Mouse (Mus musculus) regulatory T cell (primary cell): ENCODE data around the gene Arg1.

ENCODE experiments used
- in situ Hi-C: fragments of 300-600 bp; cut with MboI, MseI; formaldehyde crosslinking; loops from one replicate; pipeline ENCODE4 v1.15.1; 2025; ENCODE audit warnings: high pct_unique_total_duplicates

The Arg1 gene

DNA sequence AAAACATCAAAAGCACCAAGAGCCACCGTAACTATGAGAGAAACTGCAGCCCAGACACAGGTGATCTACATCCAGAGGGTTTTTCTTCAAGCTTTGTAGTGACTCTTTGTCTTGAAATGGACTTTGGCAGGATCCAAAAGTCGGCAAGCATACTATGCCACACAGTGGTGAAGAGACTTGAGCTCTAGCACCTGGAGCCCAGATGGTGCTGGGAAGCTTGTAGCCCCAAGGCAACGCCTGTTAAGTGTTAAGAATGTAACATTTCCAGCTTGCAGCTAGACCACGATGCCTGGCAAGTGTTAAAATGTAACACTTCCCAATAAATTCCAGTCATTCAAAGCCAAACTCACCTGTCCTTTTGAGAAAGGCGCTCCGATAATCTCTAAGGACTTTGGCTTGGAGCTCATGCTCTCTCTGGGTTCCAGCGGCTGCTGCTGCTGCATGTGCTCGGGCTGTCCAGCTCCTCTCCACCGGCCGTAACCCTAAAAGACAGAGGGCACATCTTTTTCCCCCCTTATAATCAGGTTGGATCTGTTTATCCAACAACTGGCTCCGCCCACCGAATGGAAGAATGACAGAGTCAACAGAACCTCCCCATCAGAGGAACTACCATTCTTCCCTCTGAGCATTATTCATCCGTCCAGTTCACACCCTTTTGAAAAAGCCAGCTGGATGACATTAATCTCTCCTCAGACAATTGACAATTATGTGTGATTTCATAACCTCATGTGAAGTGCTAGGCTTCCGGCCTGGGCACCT lies at the start of gene Arg1:
Gene Arg1 (minus strand): TSS at position 523 of the 759 bp plus-strand sequence.
- in situ Hi-C loops = no loop called here

DNA sequence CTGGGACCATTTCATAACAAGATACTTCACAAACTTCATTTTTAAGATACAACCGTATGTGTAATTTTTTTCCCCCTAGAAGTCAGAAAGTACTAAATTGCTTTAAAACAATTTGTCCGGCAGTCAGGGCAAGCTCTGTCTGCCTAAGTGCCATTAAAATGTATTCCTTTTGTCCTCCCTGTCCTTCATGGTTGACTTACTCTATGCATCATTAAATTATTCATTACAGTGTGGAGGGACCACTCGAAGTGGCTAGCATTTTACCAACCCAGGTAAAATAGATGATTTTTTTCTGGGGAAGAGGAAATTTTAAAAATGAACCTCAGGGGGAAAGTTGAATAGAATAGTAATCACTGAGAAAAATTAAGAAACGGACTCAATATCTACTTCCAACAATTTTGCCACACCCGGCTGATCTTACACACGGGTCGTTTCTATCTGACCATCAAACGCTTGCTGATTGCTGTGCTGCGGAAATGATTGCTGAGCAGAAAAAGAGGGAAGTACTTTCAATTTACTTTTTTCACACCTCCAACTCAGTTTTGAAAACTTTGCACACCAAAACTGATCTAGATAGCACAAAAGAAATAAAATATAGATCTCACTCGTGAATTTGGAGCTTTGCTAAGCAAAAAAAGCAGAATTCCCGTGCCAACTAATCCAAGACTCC lies 46.7 kb upstream of the Arg1 start:
- in situ Hi-C loops = no loop called here

DNA sequence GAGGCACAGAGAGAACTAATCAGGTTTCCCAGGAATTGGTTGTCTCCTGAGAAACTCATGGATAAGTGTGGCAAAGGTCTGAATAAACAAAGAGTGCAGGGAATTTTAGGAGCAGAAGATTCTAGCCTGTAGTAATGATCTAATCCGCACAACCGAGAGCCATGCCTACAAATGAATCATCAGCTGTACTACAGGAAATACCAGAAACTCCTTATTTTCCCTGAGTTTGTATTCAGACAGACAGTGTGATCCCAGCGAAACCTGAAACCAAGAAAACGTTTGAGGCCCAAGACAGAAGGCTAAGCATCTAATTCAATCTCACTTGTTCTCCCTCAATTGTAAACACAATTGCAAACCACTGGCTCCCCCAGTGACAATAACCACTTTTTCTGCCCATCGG lies 46.1 kb upstream of the Arg1 start:
- in situ Hi-C loops = no loop called here

DNA sequence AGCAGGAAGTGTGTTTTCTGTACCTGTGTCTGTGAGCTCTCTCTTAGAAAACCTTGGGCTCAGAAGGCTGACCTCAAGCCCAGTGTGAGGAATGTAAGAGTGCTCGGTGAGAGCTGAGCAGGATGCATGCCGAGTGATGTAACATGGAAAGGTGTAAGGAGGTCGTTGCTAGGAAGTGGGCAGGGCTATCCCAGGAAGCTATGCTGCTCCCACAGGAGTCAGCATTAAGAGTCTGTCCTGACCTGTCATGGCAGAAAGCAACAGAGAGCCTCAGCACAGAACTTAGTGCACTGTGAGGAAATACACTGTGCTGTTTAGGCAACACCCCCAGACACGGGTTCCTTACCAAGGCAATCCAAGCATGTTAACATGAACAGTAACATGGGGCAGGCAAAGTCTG lies 45.6 kb upstream of the Arg1 start:
- in situ Hi-C loops = no loop called here

DNA sequence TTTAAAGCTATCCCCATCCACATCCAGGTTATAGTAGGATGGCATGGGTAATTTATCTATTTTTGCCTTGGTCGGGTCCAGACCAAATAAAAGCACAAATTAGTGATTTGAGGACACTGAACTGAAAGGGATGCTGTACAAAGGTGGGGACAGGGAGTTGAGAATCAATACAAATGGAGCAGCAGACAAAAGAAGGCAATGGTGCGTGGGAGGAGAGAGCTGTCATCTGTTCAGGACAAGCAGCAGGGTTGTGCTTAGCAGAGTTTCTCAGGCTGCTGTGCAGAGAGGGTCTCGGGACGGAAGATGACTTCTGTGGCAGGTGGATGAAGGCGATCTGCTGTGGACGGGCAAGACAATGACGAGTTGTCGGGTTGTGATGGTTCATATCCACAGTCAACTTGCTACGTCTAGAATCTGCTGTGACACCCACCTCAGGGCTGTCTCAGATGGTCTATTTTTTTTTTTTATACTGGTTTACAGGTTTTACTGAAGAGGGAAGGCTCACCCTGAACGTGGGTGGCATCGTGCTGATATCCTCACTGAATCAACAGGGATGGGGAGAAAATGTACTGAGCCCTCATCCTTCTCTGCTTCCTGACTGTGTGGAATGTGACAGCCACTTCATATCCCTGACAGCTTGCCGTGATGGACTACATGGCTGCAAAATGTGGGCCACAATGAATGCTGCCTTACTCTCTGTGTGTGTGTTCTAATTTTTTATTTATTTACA lies 38.7 kb upstream of the Arg1 start:
- in situ Hi-C loops = loop anchor here (5.0 kb wide), 1 partner anchor 251 kb away; no protein-coding TSS in a partner anchor

DNA sequence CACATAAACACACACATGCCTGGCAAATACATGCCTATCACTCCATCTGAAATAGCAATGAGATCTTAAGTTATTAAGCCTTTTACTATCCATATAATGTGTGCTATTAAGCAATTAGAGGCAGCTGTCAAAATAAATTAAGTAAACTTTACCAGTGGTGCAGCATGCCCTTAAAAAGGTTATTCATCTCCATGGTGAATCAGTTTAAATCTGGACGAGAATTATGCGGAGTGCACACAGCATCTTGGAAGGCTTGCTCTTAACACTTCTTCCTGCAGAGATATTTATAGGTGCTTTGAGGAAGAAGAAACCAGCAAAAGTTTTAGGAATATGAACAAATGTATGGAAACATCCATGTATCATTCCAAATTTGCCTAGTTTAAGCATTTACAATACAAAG lies 34.6 kb upstream of the Arg1 start:
- in situ Hi-C loops = no loop called here

DNA sequence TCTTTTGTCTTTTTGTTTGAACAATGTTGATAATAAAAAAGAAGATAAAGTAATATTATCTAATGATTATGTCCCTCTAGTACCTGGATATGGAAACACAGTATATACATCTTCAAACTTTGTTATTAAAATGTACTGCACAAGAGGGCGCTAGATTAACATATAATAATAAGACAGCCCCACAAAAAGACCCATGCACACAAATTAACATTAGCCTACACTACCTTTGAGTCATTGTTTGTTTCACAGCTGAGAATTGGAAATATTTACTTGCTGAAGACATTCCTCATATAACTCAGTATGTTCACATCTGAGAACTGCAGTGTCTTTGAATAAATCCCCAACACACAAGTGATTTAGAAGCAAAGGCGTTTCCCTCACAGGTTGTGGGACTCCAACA lies 33.8 kb upstream of the Arg1 start:
- in situ Hi-C loops = no loop called here

DNA sequence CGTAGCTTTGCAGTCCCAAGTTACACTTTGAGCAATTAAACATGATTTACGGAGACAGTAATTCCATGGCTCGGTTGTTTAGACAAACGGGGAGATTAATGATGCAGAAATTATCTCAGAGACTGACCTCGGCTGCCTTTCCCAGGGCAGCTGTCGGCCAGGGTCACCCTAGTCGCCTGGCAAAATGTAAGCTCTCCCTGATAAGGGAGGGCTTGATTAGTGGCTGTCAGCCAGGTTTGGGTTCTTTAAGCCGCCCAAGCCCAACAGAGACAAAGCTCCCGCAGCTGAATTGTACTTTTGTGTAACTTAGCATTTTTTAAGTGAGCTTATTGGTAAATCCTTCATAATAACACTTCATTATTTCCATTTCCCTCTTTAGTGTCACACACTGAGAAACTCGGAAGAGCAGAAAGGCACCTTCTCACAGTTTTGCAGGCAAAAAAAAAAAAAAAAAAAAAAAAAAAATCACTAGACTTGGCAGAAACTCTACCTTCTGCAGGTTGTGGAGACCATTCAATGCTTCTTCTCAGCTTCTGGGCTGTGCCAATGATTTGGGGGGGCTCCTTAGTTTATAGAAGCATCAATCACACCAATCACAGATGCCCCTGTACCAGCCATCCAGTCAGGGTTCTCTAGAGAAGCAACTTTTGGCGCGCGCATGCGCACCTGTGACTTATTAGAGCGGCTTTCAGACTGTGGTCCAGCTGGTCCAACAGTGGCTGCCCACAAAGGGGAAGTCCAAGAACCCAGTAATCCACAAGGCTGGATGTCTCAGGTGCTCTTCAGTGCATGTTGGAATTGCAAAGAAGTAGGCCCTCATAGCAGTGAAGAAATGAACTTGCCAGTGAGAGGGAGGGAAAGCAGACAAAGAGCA lies 32.0 kb upstream of the Arg1 start:
- in situ Hi-C loops = no loop called here

DNA sequence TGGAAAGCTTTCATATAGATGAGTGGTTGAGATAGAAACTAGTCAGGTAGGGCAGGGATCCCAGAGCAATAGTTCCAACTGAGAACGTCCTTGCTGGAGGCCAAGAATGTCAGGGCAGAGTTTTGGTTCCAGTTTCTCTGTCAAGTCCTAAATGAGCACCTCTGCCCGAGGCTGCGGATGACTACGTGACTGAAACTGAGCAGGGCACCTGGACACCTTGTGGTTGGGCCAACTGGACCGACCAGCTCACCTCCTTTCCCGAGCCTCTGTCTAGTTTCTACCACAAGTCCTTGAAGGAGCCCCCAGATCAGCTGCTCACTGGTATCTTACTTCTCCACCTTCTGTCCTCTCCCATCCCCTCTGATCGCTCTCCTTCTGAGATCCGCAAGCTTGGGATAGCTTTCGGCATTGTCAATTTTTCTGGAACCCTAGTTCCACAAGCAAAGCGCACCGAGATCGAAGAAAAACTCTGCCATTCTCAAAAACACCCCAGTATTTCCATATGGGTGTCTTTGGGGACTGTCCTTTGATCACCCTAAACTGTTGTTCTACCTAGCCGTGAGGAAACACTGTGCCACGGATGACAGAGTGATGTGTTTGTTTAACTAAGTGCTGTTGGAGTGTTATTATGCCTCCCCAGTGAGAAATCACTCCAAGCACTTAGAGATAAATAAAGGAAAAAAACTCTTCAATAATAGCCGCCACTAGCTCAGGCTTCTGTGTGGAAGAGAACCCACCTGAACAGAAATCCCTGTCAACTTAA lies 31.2 kb upstream of the Arg1 start:
- in situ Hi-C loops = no loop called here

DNA sequence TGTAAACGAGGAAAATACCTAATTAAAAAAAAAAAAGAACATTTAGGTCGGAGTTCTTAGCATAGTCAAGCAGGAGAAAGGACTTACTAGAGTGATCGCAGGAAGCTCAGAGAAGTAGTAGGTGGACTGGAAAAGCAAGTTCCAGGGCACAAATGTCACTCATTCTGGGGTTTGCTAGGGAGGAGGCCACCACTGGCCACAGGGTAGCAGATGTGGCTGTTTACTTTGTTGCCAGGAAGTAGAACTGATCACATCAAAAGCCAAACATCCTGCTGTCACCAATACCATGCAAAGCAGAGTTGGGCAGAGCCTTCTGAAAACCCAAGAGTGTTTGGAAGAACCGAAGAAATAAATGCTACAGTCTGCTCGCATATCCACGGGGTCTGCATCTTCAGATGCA lies 26.6 kb upstream of the Arg1 start:
- in situ Hi-C loops = no loop called here

DNA sequence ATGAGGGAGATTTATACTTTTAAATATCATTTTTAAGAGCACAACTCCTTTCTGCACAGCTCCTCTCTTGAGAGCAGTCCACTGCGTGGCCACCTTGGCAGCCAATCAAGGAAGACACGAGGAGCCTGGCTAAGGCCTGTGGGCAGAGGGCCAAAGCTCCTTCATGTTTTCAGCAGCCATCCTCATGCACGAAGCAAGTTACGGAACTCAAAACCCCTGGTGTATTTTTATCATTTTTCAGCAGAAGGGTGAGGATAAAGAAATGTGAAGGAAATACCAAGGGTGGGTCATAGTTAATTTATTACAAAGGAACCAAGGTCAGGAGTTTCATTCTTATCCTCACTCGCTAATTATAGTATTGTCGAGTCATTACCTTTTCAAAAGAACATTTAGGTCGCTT lies 25.3 kb upstream of the Arg1 start:
- in situ Hi-C loops = no loop called here

DNA sequence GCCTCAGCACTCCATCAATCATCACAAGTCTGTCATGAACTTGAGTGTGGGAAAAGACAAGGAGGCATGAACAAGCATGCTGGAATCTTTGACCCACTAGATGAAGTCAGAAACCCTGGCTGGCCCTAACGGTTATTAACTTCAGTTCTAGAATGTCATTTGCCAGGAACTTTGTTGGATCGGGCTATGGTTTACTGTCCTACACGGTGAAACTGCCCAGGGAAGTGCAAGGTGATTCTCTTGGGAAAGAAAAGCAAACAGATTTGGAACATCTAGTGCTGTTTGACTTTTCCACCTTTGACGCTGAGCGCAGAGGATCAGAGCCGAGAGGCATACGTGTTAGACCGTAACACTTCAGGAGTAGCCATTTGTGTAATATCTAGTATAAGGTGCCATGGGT lies 24.3 kb upstream of the Arg1 start:
- in situ Hi-C loops = no loop called here

DNA sequence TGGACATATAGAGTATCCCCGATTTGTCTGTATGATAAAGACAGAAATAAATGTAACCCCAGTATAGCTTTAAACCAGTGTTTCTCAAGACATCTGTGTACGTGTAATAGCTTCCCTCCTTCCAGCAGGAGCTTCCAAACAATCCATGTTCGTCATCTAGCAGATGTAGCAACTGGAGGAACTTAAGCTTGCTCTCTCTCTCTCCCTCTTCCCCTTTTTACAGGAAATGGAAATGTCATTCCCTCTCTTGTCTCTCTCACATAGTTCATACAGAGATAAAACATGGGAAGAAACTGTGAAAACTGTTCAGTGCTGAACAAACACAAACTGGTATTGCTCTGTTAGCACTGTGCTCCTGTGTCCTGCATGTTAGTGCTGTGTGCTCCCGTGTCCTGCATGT lies 22.9 kb upstream of the Arg1 start:
- in situ Hi-C loops = no loop called here

DNA sequence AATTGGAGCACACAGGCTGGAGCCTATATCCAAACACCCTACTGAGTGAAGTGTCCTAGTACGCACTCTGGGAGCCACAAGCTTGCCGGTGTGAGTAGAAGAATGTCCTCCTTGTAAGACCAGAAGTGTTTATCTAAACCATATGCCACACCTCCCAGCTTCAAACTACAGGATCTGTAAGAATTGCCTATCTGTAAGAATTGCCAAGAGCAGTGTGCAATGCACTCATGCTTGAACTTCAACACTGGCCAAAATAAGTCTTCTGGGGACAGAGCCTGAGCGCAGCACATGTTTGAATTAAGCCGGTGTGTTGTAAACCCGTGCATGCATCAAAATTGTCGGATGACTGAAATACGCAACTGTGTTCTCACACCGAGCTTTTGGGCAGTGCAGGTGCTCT lies 21.0 kb upstream of the Arg1 start:
- in situ Hi-C loops = no loop called here

DNA sequence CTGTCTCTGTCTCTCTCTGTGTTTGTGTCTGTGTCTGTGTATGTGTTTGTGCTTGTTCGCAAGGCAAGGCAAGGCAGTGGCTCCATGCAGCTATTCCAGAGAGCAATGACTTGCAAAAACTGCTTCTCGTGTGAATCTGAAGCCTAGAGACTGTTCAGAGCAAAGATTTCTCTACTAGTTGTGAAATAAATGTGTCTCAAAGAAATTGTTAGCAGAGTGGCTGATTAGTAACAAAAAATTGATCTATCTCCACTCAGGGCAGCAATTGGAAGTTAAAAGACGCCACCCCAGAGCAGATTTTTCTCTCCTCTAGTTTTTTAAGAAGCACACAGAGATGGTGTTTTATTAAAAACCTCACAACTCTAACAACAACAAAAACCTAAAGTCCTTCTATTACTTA lies 20.6 kb upstream of the Arg1 start:
- in situ Hi-C loops = no loop called here

DNA sequence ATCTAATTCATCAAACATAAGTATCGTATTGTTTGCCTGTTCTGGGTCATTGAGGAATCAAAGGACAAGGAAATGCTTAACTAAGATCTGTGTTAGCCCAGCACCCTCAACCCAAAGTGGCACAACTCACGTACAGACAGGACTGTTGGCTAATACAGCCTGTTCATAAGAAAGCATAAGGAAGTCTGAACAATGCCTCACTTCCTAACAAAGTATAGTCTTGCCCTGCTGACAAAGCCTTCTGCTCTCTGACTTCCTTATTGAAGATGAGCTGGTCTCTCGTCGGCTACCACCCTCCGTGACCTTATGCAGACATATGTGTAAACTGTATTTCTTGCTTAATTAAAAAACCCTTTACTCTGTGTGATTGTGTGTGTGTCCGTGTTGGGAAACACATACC lies 2.9 kb upstream of the Arg1 start:
- in situ Hi-C loops = no loop called here

DNA sequence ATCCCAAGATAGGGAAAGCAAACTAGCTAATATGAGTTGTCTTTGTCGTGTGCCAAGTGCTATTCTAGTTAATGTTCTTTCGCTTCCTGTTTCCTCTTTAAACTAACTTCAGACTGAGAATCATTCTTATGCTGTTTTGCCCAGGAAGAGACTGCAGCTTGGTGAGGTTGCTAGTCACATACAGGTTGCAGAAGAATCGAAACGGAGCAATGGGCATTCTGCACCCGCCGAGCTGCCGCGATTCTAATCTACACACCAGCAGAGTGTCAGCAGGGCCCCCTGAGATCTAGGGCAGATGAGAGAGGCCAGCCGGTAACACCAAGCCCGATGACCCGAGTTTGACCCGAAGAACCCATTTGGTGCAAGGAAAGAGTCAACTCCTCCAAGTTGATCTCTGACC lies 788 bp upstream of the Arg1 start:
- in situ Hi-C loops = no loop called here

DNA sequence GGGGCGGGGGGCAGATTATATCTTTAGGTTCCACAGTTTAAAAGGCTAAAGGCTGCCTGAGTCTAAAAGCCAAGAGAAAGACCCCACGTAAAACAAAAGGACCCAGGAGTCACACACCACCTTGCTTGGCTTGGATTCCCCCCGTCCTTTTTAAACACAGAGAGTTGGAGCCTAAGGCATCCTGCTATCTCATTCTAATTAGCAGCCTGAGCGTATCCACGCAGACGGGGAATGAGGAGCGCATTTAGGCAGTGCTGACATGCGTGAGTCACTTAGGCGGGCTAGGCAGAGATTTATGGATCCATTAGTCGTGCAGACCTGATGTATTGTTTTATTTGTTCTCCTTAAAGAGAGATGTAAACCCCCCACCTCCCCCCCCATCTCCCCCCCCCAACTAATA lies 904 bp downstream of the Arg1 start:
- in situ Hi-C loops = no loop called here

DNA sequence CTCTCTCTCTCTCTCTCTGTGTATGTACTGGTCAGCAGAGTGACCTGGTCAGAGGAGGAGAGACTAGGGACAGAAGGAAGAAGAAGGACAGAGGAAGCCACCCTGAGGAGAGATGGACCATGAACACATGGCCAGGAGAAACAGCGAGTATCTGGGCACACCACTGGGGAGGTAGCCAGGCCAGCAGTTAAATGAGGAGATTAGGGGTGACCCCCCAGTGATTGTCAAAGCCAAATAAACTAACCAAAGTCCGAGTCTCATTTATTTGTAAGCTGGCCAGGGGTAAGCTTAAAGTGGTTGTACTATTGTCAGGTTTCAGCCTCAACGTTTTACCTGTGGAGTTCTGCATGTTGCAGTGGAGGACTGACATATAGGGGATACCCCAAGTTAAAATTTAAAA lies 3.0 kb downstream of the Arg1 start:
- in situ Hi-C loops = no loop called here

DNA sequence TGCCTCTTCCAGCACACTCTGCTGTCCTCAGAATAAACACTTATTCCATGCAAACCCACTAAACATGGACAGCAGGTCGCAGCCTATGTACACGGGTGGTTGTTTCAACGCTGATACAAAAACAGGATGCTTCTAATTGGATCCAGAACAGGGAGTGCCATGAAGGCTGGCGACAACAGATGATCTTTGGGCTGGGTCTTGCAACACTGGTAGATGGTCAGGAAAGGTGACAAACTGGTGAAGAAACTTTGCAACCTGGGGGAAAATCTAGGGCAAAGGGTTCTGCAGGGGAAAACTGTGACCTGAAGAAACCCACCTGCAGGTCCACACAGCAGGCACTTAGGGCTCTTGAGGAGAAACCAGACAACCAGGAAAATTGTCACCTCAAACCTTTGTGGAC lies 4.3 kb downstream of the Arg1 start:
- in situ Hi-C loops = no loop called here

DNA sequence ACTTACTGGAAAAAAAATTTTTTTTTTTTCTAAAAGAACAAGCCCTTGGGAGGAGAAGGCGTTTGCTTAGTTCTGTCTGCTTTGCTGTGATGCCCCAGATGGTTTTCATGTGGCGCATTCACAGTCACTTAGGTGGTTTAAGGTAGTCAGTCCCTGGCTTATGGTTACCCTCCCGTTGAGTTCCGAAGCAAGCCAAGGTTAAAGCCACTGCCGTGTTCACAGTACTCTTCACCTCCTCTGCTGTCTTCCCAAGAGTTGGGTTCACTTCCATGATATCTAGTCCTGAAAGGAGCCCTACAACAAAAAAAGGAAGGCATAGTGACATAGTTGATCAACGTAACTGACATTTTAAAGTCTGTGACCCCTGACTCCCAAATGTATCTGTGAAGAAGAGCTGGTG lies 11.8 kb downstream of the Arg1 start:
- in situ Hi-C loops = no loop called here
